Mouse (Mus musculus): ENCODE results near the gene Zfp462.

GRCm38 (mm10) chr4:55013563-55014248, 68.9 kb downstream of the Zfp462 start:
- TF ChIP-seq POLR2A (IDR thresholded peaks at IDR 0.05; ENCODE audit: low read depth, low read length) (no peak), CTCF (IDR thresholded peaks at IDR 0.05; ENCODE audit: extremely low read depth, insufficient read depth, insufficient read length, insufficient replicate concordance) (no peak)
